Mouse (Mus musculus): ENCODE data around the gene Cdh26.

The Cdh26 gene

DNA sequence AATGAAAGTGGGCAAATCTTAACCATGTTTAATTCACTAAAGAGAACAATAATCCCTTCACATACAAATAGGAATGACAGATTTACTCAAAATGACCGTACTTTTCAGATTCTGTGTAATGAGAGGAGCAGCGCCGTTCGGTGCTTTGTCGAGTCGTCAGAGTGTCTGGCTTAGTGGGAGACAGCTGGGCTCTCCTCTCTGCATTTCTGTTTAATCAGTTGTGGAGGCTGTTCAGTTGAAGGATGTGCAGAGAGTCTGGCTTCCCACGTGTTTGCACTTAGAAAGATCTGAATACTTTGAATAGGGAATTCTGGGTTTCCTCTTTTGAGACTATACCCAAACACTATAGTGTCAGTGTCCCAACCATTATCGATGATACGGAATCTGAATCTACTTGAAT is 7.0 kb downstream of the Cdh26 start:
- no peak for DNase-seq (ENCODE audit: low read depth, low spot score)

- DNase-seq (ENCODE audit: low read depth, low spot score), result no peak
Measured at GRCm38 (mm10) chr2:178449386-178449785, 19.1 kb downstream of the Cdh26 start.

- no peak for DNase-seq (ENCODE audit: low read depth, low spot score)
Measured at GRCm38 (mm10) chr2:178450236-178450635, 19.9 kb downstream of the Cdh26 start.

- no peak for DNase-seq (ENCODE audit: low read depth, low spot score)
Measured at GRCm38 (mm10) chr2:178450961-178451360, 20.6 kb downstream of the Cdh26 start.

DNA sequence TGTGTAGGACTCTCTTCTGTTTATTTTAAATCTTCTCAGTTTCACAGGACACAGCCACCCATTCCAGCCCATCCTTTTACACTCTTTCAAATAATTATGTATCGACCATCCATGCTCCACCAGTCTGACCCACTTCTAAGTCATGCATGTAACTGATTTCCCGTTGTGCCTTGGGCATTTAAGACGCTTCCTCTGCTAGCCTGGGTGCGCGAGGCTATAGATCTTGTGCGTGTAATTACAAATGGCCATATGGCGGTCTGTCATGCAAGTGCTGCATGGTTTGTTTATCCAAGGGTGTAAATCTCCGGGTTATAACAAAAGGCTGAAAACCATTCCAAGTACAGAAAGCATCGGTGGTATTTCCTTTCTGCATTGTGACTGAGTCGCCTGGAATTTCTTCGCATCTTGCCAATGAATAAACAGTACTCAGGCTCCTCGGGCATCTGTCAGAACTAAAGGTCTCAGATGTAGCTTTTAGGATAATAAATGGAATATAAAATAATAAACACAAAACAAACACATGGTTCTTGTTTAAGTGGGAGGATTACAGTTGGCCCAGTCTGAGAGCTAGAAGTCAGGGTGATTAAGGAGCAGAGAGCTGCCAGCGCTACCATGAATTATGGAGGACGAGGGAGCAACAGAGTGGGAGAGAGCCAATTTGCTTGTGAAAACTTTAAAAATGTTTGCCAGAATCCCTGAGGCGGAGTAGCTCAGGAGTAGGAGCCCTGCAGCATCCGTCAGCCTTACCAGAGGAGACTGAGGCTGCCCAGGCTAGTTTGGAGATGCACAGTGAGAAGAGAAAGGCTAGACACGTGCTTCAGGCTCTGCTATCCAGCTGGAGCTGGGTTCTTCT is 24.6 kb downstream of the Cdh26 start:
- no peak for DNase-seq (ENCODE audit: low read depth, low spot score)

- no peak for DNase-seq (ENCODE audit: low read depth, low spot score)
Measured at GRCm38 (mm10) chr2:178457414-178457813, 27.1 kb downstream of the Cdh26 start.

DNA sequence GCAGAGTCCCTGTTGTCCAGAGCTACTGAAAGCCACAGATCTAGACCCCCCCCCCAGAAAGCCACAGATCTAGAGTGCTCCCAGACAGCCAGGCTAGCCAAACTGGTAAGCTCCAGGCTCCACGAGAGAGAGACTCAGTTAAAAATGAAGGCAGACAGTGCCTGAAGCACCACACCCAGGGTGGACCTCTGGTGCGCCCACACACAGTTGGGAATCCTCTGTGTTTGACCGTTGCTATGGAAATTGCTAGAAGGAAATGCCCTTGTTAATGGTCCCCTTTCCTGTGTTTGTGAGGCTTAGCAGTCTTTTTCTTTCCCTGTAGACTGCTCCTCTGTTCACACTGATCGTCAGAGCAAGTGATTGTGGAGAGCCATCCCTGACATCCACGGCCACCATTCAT is 30.0 kb downstream of the Cdh26 start:
- no peak for DNase-seq (ENCODE audit: low read depth, low spot score)

- DNase-seq (ENCODE audit: low read depth, low spot score), result no peak
Measured at GRCm38 (mm10) chr2:178471546-178472480, 41.5 kb downstream of the Cdh26 start.

- no peak for DNase-seq (ENCODE audit: low read depth, low spot score)
Measured at GRCm38 (mm10) chr2:178473916-178474315, 43.6 kb downstream of the Cdh26 start.

- DNase-seq (ENCODE audit: low read depth, low spot score), result no peak
Measured at GRCm38 (mm10) chr2:178477228-178477627, 46.9 kb downstream of the Cdh26 start.

DNA sequence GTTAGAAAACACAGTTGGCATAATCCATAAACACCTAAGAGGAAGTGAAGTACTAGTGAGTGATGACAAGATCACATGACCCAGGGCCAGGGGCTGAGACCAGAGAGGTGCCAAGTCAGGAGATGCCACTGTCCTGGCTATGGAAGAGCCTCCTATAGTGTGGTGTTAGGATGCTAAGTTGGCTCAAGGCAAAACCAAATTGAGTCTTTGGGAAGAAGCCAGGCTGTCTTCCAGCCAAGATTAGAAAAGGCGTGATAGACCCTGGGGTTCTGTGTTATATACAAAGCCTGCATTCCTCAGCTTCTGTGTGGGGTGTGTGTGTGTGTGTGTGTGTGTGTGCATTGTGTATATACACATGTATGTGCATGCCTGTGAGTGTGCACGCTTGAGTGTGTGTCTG is 48.7 kb downstream of the Cdh26 start:
- no peak for DNase-seq (ENCODE audit: low read depth, low spot score)

DNA sequence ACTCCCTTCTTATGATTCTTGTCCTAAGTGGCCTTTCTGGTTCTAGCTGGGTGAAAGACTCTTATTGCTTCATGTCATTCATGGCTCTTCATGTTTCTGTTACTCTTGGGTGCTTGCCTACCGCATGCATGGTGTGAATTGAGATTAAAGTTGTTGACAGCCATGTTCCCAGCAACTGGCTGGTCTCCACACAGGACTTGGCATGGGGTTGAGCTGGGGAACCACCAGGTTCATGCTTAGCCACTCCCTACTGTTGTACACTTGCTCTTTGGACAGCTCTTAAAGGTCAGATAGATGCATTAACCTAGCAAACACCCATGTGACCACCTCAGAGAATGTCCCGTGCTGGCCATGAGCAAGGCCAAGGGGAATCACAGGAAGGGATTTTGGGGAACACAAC is 50.6 kb downstream of the Cdh26 start:
- DNase-seq (ENCODE audit: low read depth, low spot score), result no peak

DNA sequence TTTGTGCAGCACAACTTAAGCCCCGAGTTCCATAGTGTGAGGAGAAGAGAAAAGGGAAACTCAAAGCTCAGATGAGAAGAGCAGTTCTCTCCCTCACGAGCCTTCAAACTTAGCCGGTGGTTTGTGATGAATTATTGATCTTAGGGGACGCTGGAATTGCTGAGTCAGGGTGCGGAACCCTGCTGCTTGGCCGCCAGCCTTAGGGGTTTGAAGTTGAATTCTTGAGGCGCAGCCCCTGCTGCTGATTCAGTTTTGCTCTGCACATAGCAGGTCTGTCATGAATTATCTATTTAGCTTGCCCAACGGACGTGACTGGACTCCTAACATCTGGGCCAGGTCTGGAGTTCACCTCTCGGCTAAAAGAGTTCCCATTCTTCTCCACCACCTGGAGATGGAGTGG is 53.1 kb downstream of the Cdh26 start:
- no peak for DNase-seq (ENCODE audit: low read depth, low spot score)

- no peak for DNase-seq (ENCODE audit: low read depth, low spot score)
Measured at GRCm38 (mm10) chr2:178488276-178488675, 57.9 kb downstream of the Cdh26 start.

DNA sequence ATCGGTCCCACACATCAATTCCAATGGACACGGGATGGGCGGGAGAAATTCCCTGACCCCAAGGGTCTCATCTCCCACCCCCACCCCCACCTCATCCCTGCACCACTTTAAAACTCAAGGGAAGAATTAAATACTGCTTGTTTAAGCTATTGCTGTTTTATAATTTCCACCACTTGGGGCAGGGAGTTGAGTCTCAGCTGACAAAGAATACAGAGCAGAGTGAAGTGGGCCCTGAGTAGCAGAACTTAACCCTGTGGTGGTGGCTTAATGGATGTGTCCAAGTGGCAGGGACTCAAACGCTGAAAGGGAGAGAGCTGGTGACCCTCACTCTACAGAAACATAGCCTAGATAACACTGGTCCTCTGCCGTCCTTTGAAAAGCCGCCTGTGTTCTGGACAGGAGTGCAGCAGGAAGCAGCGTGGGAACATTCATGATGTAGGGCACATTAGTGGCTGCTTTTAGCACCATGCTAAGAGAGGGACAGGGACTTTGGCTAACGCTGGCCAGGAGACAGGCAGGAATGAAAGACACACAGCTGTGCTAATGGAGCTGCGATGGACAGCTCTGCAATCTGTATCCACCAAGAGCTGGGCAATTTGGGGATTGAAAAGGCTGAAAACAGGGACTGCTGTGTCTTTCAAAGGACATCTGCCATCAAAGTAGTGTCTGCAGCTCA is 60.1 kb downstream of the Cdh26 start:
- no peak for DNase-seq (ENCODE audit: low read depth, low spot score)

- no peak for DNase-seq (ENCODE audit: low read depth, low spot score)
Measured at GRCm38 (mm10) chr2:178494066-178494465, 63.7 kb downstream of the Cdh26 start.

DNA sequence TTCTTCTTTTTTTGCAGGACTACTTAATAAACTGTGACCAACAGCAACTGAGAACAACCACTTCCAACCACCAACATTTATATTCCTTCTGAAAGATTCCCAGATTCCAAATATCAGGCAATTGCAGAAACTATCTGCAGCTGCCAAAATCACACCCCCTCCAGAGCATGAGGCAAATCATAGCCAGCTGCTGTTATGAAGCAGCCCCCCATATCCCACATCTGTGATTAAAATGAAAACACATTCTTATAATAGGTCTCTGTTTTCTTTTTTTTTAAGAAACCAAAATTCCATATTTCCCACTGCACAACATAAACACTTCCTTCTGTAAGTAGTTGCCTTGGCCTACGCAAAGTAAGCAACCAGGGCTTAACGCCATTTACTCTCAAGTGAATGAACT is 65.5 kb downstream of the Cdh26 start:
- DNase-seq (ENCODE audit: low read depth, low spot score), result no peak

DNA sequence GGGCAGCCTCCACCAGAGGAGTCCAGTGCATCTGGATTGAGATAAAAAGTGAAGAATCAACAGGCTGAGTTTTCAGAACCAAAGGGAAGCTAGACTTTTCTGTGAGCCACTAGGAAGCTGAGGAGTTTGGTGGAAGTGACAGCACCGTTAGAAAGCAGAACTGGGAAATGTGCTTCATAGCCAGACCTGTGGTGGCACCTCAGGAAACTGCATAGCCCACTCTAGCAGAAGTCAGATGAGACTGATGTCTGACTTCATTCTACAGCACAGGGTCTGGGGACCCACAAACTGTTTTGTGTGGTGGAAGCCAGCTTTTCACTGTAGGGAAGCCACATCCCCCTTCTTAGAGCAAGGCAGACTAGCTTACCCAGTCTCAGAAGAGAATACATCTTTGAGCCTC is 67.6 kb downstream of the Cdh26 start:
- DNase-seq (ENCODE audit: low read depth, low spot score), result no peak

- peak; percentile 43 for DNase-seq (ENCODE audit: low read depth, low spot score)
Measured at GRCm38 (mm10) chr2:178498409-178498808, 68.1 kb downstream of the Cdh26 start.

DNA sequence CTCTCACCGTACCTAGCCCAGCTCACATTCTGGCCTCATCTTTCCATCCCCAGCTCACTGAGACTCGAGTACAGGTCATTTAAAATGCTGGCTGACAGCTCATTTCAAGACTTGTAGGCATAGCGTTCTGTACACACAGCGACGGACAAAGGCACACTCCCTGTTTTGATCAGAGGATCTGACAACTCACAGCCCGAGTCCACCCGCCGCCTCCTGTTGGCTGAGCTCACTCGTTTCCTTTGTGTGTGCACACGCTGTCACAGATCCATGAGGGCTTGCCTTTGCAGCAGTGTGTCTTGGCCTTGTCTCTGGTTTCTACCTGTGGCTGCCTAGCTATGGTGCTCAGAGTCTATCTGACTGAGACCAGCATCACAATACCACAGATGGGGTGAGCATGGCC is 72.1 kb downstream of the Cdh26 start:
- DNase-seq (ENCODE audit: low read depth, low spot score), result no peak

GRCm38 (mm10) chr2:178506056-178506455 is 75.7 kb downstream of the Cdh26 start:
- DNase-seq (ENCODE audit: low read depth, low spot score), result no peak

DNA sequence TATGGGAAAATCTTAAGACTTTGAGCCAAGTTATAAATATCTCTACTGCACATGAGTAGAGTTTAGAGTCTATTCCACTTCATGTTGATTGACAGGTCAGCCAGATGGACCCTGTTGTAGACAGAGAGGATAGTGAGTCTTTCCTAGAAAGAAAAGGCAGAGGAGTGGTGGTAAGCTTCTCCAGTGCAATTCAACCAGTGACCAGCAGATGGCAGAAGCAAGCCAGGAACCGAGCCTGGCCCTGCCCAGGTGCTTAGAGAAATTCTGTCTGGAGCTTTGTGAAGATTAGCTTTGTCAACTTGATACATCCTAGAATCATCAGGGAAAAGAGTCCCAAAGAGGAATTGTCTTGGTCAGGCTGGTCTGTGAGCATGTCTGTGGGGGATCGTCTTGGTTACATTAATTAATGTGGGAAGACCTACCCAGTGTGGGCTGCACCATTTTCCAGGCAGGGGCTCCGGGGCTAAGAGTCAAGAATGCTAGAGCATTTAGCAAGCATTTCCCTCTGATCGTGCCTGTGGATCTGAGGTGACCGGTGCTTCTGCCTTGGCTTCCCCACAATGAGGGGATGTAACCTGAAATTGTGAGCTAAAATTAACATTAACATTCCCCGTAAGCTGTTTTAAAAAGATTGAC is 77.2 kb downstream of the Cdh26 start:
- peak; percentile 59 for DNase-seq (ENCODE audit: low read depth, low spot score)
